Mouse (Mus musculus): ENCODE measurements around the gene Kcnk3.

DNA sequence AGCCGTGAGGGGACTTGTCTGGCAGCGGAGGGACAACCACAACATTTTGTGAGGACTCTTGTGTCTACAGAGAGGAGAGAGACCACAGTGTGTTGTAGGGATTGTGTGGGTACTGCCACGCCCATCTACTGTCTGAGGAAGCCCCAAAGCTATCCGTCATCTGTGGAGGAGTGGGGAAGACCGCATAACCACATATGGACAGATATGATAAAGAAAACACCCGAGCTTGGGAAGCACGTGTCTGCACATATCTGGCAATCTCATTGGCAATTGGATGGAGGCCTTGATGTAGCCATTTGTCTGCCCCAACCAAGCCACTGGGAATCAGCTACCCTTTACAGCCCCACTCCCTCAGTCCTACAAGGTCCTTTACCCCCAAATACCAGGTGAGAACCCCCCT, 11.7 kb upstream of the Kcnk3 start:
- TF ChIP-seq CTCF (IDR thresholded peaks at IDR 0.05; ENCODE audit: low read depth) (no peak), EP300 (optimal IDR thresholded peaks at IDR 0.05) (no peak)

All from stomach, postnatal 0 days (tissue).